Mouse (Mus musculus) cerebellum, adult 2 months (tissue): ENCODE measurements at regions not wholly inside any gene's neighbourhood (a gene's known extent, or its start where the extent isn't known, plus 50 kb on each side); places are given as distances from the start of the nearest gene placed in this dataset.

Source experiments
- DNase-seq, 2 experiments: peaks; one replicate each; pipeline ENCODE4 v3.0.0; 2021
- H3K27ac ChIP-seq: fragments of 200-500 bp; 2 replicates; pipeline ENCODE4 v1.5.1; 2012; ENCODE audit warnings: low read length, control low read depth, inconsistent platforms; ENCODE audit not compliant: insufficient read depth
- H3K27me3 ChIP-seq: fragments of 200-500 bp; 2 replicates; pipeline ENCODE4 v1.6.1; 2012; ENCODE audit warnings: inconsistent platforms, mild to moderate bottlenecking, low read length, moderate library complexity; ENCODE audit not compliant: control insufficient read depth, insufficient read depth
- H3K4me1 ChIP-seq: fragments of 200-500 bp; 2 replicates; pipeline ENCODE4 v1.6.1; 2011; ENCODE audit warnings: low read length; ENCODE audit not compliant: control insufficient read depth, insufficient read depth
- H3K4me3 ChIP-seq: fragments of 200-500 bp; replicated peaks from 2 replicates; pipeline ENCODE3; 2011; ENCODE audit warnings: mild to moderate bottlenecking, low read depth, low read length, control low read depth; ENCODE audit not compliant: insufficient read depth
- CTCF ChIP-seq: fragments of 200-500 bp; IDR thresholded peaks from 2 replicates; pipeline ENCODE4 v1.5.1; 2011; ENCODE audit warnings: low read depth, mild to moderate bottlenecking, control low read depth, low read length, moderate library complexity, borderline replicate concordance; ENCODE audit not compliant: insufficient read depth
- POLR2A ChIP-seq: fragments of 200-500 bp; IDR thresholded peaks from 2 replicates; pipeline ENCODE4 v1.6.1; 2011; ENCODE audit warnings: low read length, control low read depth, borderline replicate concordance; ENCODE audit not compliant: insufficient read depth
- WGBS: fragments of 180-500 bp; shearing (Covaris S2); methylation state at CpG from one replicate; pipeline ENCODE4 v1.1.7; 2018; 5-methylcytosine and 5-hydroxymethylcytosine counted together

DNA sequence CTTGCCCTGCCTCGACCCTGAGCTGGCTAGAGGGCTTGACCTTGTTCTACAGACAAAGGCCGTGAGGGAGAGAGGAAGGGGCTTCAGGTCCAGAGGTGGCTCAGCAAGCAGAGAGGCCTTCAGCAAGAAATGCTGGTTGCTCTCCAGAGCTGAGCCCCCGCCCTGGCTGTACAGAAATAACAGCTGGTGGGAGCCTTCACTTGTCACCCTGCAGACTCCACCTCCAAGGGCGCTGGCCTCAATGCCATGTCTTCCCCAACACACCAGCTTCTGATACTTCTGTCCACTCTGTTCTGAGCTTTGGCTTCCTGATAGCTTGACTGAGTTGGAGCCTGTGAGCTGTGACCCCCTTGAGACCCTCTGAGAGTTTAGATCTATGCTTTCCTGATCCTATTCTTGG, 64.3 kb downstream of the Dlk1 start:
- H3K27me3 ChIP-seq = no peaks in the 10 kb centered on the region
- no peak overlapping the region for H3K27ac ChIP-seq
- no peak overlapping the region for H3K4me3 ChIP-seq
- TF ChIP-seq CTCF = no peak
- no peak for TF ChIP-seq POLR2A
- H3K4me1 ChIP-seq = no peaks in the 10 kb centered on the region
- 65% methylated on average over 4 of the region's 4 CpGs for WGBS
- DNase-seq = no peak

GRCm38 (mm10) chr12:109514292-109514818, 61.7 kb downstream of the Dlk1 start:
- Histone ChIP-seq H3K27me3 (no peaks in the 10 kb centered on the region), H3K4me1 (no peaks in the 10 kb centered on the region), H3K27ac (no peak overlapping the region), H3K4me3 (no peak overlapping the region)
- DNase-seq = no peak
- WGBS = 85% methylated on average over 9 of the region's 9 CpGs
- TF ChIP-seq POLR2A = no peak
- TF ChIP-seq CTCF = no peak
